Comparison of ENCODE assay signal across 8 mouse cellular contexts in genomic region chr4:135946278-135946658, GRCm38 (mm10). TPM values are rescaled to one million over a fixed set of nuclear protein-coding genes. Genes with fewer than 3 reads are reported as not detected.
DNase-seq lines count a peak whose midpoint lies in the region; ATAC-seq lines count a peak whose summit lies in the region.

Gene Hmgcl, plus strand, starts transcription at chr4:135946448.

- H3K27ac ChIP-seq in hindbrain, embryonic 11.5 days (ENCODE audit: low read depth, low read length) = no peak within 1 kb of the TSS

- peak; percentile 94 for ATAC-seq in hindbrain, embryonic 11.5 days (ENCODE audit: low FRiP score)

- peak within 1 kb of the TSS; percentile 81 for H3K9ac ChIP-seq in hindbrain, embryonic 11.5 days (ENCODE audit: low read depth, low read length)

- no peaks in the 10 kb centered on the region; the same call in 1 of the 2 replicates for H3K4me1 ChIP-seq in hindbrain, embryonic 11.5 days (replicated peaks; ENCODE audit: control insufficient read depth, insufficient read depth, low read length)

- no peaks in the 10 kb centered on the region for H3K27me3 ChIP-seq in hindbrain, embryonic 11.5 days (ENCODE audit: control insufficient read depth, insufficient read depth, low read length)

- peak within 1 kb of the TSS; percentile 85 for H3K4me2 ChIP-seq in hindbrain, embryonic 11.5 days (replicated peaks; ENCODE audit: low read depth, low read length)

- H3K9me3 ChIP-seq in hindbrain, embryonic 11.5 days (ENCODE audit: control insufficient read depth, low read length) = no peaks in the 10 kb centered on the region

- DNase-seq in MN1 (ENCODE audit: low spot score) = peak; percentile 96
- DNase-seq in cerebellum, adult 9-10 months = peak; percentile 94
- DNase-seq in frontal cortex, adult 2 months (ENCODE audit: extremely low spot score in 1 of 2, low spot score in 1 of 2) = peak; percentile 89 to 96
- peak; percentile 96 for DNase-seq in hindbrain, embryonic 11.5 days (ENCODE audit: low spot score)
- peak; percentile 94 to 96 for DNase-seq in layer of hippocampus, postnatal 10 days (ENCODE audit: low spot score in 2 of 2)
- peak; percentile 99 for DNase-seq in lung, postnatal 10 days
- peak; percentile 94 for DNase-seq in ovary, postnatal 36 days (ENCODE audit: low spot score)
- peak; percentile 96 for DNase-seq in thymus, postnatal 25 days

- 0% methylated on average over 23 of the region's 23 CpGs for WGBS in hindbrain, embryonic 11.5 days

- peak within 1 kb of the TSS; percentile 85 for H3K4me3 ChIP-seq in hindbrain, embryonic 11.5 days (ENCODE audit: low read depth, low read length)

- no peaks in the 10 kb centered on the region for H3K36me3 ChIP-seq in hindbrain, embryonic 11.5 days (ENCODE audit: control insufficient read depth, insufficient read depth, low read length)

RNA-seq across cellular contexts. Expression of gene Hmgcl, which starts in this region (rescaled TPM):
- polyA plus RNA-seq in frontal cortex, adult 2 months (2012; rRNA removed) = 56.1 and 56.2 TPM in 2 replicates
- 54.0 and 60.7 TPM in 2 replicates for polyA plus RNA-seq in hindbrain, embryonic 11.5 days (2014; fragmentation: Nextera tagmentation; extraction: Ambion mirVana)
- total RNA-seq in layer of hippocampus, postnatal 10 days (2021) = 10 to 100 TPM; 33.6 to 36.3 TPM
